Mouse (Mus musculus): ENCODE measurements around the gene Trpt1. TPM values are rescaled to one million over a fixed set of nuclear protein-coding genes. Genes with fewer than 3 reads are reported as not detected.
A peak's percentile ranks its signal among the peaks of the same experiment; 100 is the strongest.

The Trpt1 gene
- total RNA-seq (2021): 10 to 100 TPM; 15.3 to 16.6 TPM
- long read RNA-seq, experiment 1, transcript Trpt1-201 (7 exons, 1,103 nt): major isoform, 6 of 18 reads
- long read RNA-seq, experiment 1, partial matches to known transcripts: 1 of 18 reads
- long read RNA-seq, experiment 1, other reads (novel, unspliced or antisense): 9 of 18 reads
- long read RNA-seq, experiment 2, partial matches to known transcripts: 3 of 12 reads
- long read RNA-seq, experiment 2, other reads (novel, unspliced or antisense): 5 of 12 reads

GRCm38 (mm10) chr19:6996006-6996405 lies at the start of gene Trpt1, which contains the start of gene Nudt22:
TSS of gene Trpt1 (plus strand) at chr19:6996131.
TSS of gene Nudt22 (minus strand) at chr19:6996117.
- DNase-seq (ENCODE audit: low spot score in 2 of 2): peak; percentile 69 to 82

GRCm38 (mm10) chr19:6947742-6948141 lies 48.2 kb upstream of the Trpt1 start:
- DNase-seq (ENCODE audit: low spot score in 2 of 2): no peak

- no peak for DNase-seq (ENCODE audit: low spot score in 2 of 2)
Measured at GRCm38 (mm10) chr19:6948186-6948585, 47.7 kb upstream of the Trpt1 start.

GRCm38 (mm10) chr19:6949532-6949931 lies 46.4 kb upstream of the Trpt1 start:
- no peak for DNase-seq (ENCODE audit: low spot score in 2 of 2)

- no peak for DNase-seq (ENCODE audit: low spot score in 2 of 2)
Measured at GRCm38 (mm10) chr19:6949951-6950350, 46.0 kb upstream of the Trpt1 start.

- no peak for DNase-seq (ENCODE audit: low spot score in 2 of 2)
Measured at GRCm38 (mm10) chr19:6950613-6951153, 45.2 kb upstream of the Trpt1 start.

GRCm38 (mm10) chr19:6951381-6951968 lies 44.5 kb upstream of the Trpt1 start:
- peak; percentile 70 to 83 for DNase-seq (ENCODE audit: low spot score in 2 of 2)

GRCm38 (mm10) chr19:6951994-6952711 lies 43.8 kb upstream of the Trpt1 start:
- peak; percentile 71 to 73 for DNase-seq (ENCODE audit: low spot score in 2 of 2)

- DNase-seq (ENCODE audit: low spot score in 2 of 2): peak in 1 of 2 experiments; percentile 49
Measured at GRCm38 (mm10) chr19:6952712-6953037, 43.3 kb upstream of the Trpt1 start.

GRCm38 (mm10) chr19:6954046-6954445 lies 41.9 kb upstream of the Trpt1 start:
- no peak for DNase-seq (ENCODE audit: low spot score in 2 of 2)

GRCm38 (mm10) chr19:6955424-6955823 lies 40.5 kb upstream of the Trpt1 start:
- DNase-seq (ENCODE audit: low spot score in 2 of 2): no peak

- no peak for DNase-seq (ENCODE audit: low spot score in 2 of 2)
Measured at GRCm38 (mm10) chr19:6956461-6956860, 39.5 kb upstream of the Trpt1 start.

GRCm38 (mm10) chr19:6968491-6969271 lies 27.2 kb upstream of the Trpt1 start:
- DNase-seq (ENCODE audit: low spot score in 2 of 2): no peak

- no peak for DNase-seq (ENCODE audit: low spot score in 2 of 2)
Measured at GRCm38 (mm10) chr19:6969291-6969664, 26.7 kb upstream of the Trpt1 start.

GRCm38 (mm10) chr19:6969665-6970381 lies 26.1 kb upstream of the Trpt1 start:
- peak; percentile 66 to 73 for DNase-seq (ENCODE audit: low spot score in 2 of 2)

- no peak for DNase-seq (ENCODE audit: low spot score in 2 of 2)
Measured at GRCm38 (mm10) chr19:6970460-6971085, 25.4 kb upstream of the Trpt1 start.

- no peak for DNase-seq (ENCODE audit: low spot score in 2 of 2)
Measured at GRCm38 (mm10) chr19:6971644-6972043, 24.3 kb upstream of the Trpt1 start.

GRCm38 (mm10) chr19:6972247-6972917 lies 23.5 kb upstream of the Trpt1 start:
- DNase-seq (ENCODE audit: low spot score in 2 of 2): no peak

GRCm38 (mm10) chr19:6973581-6974190 lies 22.2 kb upstream of the Trpt1 start:
- no peak for DNase-seq (ENCODE audit: low spot score in 2 of 2)
